Mouse (Mus musculus) lung, postnatal 25 days (tissue): ENCODE results near the gene Ccp110.
A peak's percentile ranks its signal among the peaks of the same experiment; 100 is the strongest.

Source experiments
- DNase-seq: peaks from one replicate; pipeline ENCODE4 v3.0.0; 2022; ENCODE audit warnings: low spot score

The Ccp110 gene

DNA sequence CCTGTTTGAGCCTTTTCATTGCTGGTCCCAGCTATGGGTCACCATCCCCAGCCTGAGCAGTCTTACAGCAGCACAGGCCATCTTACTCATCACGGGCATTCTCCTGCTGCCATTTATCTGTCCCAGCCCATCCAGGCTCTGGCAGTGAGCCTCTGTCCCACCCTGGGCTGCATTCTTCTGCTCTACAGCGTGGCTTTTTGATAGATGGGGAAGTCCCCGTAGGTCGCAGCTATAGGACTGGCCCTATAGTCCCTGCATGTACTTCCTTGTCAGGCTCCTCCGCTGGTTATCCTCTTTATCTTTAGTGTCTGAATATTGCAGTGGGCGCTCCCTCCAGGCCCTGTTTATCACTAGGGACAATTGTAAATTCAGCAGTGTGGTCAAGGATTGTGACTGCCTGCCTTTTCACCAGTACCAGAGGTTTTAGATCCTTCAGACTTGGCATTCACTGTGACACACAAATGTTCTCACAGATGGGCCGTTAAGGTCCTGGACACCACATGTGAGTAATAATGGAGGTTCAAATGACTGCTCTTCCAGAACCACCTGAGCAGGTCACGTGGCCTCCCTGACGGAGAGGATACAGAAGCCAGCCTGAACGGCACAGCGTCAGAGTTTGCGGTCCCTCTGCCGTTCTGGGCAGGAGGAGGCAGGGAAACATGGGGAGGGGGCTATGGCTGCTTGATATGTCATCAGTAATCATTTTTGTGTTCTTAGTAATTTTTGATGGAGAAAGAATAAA is 16.7 kb downstream of the Ccp110 start:
- no peak for DNase-seq

DNA sequence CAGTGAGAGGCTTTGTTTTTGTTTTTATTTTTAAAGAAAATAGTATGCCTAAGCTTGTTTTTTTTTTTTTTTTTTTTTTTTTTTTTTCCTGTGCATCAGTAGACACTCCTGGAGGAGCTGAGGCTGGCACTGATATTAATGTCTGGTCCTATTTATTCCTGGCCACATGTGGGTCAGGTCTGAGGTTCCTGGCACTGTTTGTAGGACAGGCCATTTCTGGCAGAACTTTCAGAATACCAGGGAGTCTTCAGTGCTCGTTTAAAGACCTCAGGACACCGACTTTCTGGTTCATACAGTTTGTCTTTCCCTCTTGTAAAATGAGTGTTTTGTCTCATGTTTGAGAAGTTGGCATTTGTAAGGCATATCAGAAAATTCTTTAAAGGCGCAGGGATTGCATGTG is 19.4 kb downstream of the Ccp110 start:
- DNase-seq = no peak

GRCm38 (mm10) chr7:118733225-118733624 is 20.9 kb downstream of the Ccp110 start:
- no peak for DNase-seq

DNA sequence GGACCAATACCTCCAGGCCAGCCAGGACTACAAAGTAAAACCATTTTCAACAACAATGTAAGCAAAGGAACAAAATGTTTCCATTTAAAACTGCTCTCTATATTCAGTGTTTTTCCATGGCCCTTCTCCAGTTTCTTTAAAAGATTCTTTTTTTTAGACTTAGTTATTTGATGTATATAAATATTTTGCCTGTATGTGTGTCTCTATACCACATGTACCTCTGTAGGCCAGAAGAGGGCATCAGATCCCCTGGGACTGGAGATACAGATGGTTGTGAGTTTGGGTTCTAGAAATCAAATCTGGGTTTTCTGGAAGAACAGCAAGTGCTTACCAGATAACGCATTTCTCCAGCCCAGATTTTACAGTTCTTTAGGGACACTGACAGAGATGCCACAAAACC is 26.4 kb downstream of the Ccp110 start:
- no peak for DNase-seq

GRCm38 (mm10) chr7:118739975-118740531 is 27.7 kb downstream of the Ccp110 start, which contains the start of gene Vps35l:
Gene Vps35l, plus strand, starts transcription at chr7:118740226.
- peak; percentile 86 for DNase-seq

- DNase-seq = peak; percentile 97
Observed at GRCm38 (mm10) chr7:118740532-118741338, 28.4 kb downstream of the Ccp110 start.

GRCm38 (mm10) chr7:118742278-118742677 is 29.9 kb downstream of the Ccp110 start:
- DNase-seq = no peak

- no peak for DNase-seq
Observed at GRCm38 (mm10) chr7:118744766-118745165, 32.4 kb downstream of the Ccp110 start.

DNA sequence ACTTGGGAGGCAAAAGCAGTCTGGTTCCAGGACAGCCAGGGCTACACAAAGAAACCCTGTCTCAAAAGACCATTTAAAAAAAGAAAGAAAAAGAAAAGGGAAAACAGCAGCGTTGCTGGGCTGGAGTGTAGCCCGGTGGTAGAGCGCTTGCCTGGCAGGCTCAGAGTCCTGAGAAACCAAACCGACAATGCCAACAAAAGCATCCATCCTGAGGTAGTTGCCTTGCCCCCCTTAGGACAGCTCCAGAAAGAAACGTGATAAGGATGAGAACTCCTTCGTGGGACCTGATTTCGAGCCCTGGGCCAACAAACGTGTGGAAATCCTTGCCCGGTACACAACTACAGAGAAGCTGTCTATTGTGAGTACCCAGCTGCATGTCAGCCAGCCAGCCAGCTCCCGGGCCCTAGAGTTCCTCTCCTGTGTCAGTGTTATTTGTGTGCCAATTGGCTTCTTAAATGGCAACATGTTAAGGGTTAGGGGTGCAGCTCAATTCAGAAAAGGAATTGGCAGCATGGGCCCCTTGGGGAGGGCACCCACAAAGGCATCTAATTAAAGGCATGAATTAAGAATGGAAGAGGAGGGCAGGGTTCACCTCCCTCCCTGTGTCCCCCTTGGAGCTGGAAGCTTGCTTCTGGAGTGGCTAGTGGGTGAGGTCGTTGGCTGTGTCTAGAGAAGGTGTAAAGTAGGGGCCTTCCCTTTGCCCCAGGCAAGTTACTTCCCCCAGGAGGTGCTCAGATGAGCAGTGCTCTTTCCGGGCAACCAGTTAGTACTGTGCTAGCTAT is 35.7 kb downstream of the Ccp110 start:
- DNase-seq = no peak

DNA sequence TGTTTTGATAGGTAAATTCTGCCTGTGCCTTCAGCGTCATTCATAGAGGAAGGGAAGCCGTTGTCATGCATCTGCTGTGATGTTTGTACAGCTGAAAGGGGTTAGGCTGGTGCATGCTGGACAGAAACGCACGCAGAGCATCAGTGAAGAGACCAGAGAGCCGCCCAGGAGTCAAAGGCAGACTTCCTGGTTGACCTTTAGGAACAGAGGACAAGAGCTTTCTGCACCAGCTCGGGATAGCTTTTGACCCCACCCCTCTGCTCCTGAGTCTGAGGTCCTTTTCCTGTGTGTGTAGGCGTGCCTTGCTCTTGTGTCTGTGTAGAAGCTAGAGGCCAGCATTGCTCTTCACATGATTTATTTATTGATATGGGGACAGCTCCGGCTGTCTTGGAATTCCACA is 37.4 kb downstream of the Ccp110 start:
- no peak for DNase-seq

GRCm38 (mm10) chr7:118751625-118752024 is 39.3 kb downstream of the Ccp110 start:
- no peak for DNase-seq

DNA sequence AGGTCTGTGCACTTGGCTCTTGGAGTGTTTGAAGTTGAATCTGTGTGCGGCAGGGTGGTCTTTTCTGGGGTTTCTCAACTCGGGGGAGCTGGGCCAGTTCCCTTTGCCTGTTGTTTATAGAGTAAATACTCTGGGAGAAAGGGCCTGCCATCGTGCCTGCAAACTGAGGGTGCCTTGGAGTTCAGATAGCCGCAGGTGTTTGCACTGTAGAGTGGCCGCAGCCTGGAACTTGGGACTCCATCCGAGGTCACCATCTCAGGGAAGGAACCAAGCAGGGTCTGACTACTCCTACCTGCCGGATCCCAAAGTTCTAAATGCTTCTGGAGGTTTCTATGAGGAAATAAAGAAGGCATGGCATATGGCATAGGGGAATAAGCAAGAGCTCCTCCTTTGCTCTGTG is 43.4 kb downstream of the Ccp110 start:
- DNase-seq = peak; percentile 40

- DNase-seq = no peak
Observed at GRCm38 (mm10) chr7:118756490-118757265, 44.3 kb downstream of the Ccp110 start.

DNA sequence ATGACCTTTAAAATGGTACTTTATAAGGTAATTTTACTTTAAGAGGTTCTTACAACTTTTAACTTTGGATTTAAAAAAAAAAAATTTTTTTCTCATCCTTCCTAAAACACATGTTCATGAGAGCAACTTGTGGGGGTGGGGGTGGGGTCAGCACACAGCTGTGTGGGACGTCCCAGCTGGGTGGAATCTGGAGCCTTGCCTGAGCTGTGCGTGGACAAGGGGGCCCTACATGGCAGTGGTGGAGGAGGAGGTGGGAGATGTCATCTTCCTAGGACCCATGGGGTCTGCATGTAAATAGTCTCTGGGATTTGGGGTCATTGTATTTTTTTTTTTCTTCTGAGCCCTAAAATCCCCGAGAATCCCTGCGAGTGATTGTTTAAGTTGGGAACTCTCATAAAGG is 46.0 kb downstream of the Ccp110 start:
- no peak for DNase-seq

GRCm38 (mm10) chr7:118759372-118759771 is 47.0 kb downstream of the Ccp110 start:
- no peak for DNase-seq

- DNase-seq = no peak
Observed at GRCm38 (mm10) chr7:118763939-118764338, 51.6 kb downstream of the Ccp110 start.

DNA sequence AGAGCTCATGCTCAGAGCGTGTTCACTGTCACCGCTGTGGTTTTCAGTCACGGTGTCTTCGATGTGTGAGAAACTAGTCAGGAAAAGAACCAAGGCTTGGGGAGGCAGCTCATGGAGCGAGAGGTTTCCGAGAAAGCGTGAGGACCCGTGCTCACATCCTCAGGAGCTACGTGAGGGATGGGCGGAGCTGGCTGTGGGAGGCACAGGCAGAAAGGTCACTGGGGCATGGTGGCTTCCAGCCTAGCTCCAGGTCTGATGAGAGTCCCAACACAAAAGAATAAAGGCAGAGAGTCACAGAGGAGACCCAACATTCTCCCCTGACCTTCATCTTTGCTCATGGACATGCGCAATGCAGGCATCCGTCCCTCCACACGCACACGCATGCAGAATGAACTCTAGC is 52.4 kb downstream of the Ccp110 start:
- DNase-seq = no peak

- no peak for DNase-seq
Observed at GRCm38 (mm10) chr7:118765604-118766003, 53.3 kb downstream of the Ccp110 start.

GRCm38 (mm10) chr7:118766119-118766833 is 53.9 kb downstream of the Ccp110 start:
- peak; percentile 48 for DNase-seq

DNA sequence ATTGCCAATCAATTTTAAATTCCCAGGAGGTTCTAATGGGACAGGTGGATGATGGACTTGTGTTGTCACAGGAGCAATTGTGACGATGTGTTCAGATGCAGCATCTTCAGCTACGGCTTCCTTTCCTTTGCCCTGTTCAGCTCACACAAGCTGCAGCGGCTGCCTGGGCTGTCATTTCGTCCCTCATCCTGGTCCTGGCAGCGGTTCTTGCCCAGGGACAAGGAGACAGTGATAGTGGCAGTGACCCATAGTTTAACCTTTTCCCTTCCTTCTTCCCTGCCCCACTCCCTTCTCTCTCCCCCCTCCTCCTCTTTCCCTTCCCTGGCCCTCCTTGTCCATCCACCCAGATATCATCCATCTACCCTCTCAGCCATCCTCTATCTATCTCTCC is 54.5 kb downstream of the Ccp110 start:
- no peak for DNase-seq

- no peak for DNase-seq
Observed at GRCm38 (mm10) chr7:118769208-118769607, 56.9 kb downstream of the Ccp110 start.
